Mouse (Mus musculus) liver, adult 2 months (tissue): ENCODE measurements at regions not wholly inside any gene's neighbourhood (a gene's known extent, or its start where the extent isn't known, plus 50 kb on each side); places are given as distances from the start of the nearest gene placed in this dataset.

Experiments used
- CTCF ChIP-seq: fragments of 200-500 bp; IDR thresholded peaks from 2 replicates; pipeline ENCODE4 v1.5.1; 2011; ENCODE audit warnings: low read depth, low read length, control low read depth
- POLR2A ChIP-seq: fragments of 200-500 bp; IDR thresholded peaks from 2 replicates; pipeline ENCODE4 v1.6.1; 2011; ENCODE audit warnings: low read length, control low read depth; ENCODE audit not compliant: insufficient read depth; ENCODE audit errors: extremely low read depth

DNA sequence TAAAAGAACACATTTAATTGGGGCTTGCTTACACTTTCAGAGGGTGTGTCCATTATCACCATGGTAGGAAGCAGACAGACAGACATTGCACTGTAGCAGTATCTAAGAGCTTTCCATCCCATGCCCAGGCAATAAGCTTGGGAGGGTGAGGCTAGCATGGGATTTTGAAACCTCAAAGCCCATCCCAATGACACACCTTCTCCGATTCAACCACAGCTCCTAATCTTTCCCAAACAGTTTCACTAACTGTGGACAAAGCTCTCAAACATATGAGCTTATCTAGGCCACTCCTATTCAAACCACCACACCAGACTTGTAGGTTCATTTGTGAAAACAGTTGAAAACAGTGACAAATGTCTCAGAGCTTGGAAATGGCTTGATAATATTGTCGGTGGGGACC, 101.0 kb upstream of the Nck2 start:
- no peak for TF ChIP-seq CTCF
- TF ChIP-seq POLR2A, result no peak
